Mouse (Mus musculus) heart, postnatal 36 days (tissue): ENCODE data around the gene Apex1. TPM values are rescaled to one million over a fixed set of nuclear protein-coding genes. Genes with fewer than 3 reads are reported as not detected.
"Not testable (repeated sequence)": the region's sequence is repeated elsewhere in the genome, so short reads cannot be mapped to it uniquely, and the experiment has no call there.

ENCODE experiments used
- DNase-seq, 2 experiments: peaks; one replicate each; pipeline ENCODE4 v3.0.0; 2021 to 2022
- intact Hi-C: fragments of 180-260 bp; cut with DNase I; formaldehyde crosslinking; loops from one replicate; pipeline ENCODE4 v1.15.1; 2025
- total RNA-seq, 2 experiments: library from RNA; stranded (reverse); gene quantifications; 2 replicates each; pipeline ENCODE4 v1.2.3; 2021

Apex1 gene
- total RNA-seq, 2 experiments from 2014 or later, result 27.7 to 28.1 TPM

DNA sequence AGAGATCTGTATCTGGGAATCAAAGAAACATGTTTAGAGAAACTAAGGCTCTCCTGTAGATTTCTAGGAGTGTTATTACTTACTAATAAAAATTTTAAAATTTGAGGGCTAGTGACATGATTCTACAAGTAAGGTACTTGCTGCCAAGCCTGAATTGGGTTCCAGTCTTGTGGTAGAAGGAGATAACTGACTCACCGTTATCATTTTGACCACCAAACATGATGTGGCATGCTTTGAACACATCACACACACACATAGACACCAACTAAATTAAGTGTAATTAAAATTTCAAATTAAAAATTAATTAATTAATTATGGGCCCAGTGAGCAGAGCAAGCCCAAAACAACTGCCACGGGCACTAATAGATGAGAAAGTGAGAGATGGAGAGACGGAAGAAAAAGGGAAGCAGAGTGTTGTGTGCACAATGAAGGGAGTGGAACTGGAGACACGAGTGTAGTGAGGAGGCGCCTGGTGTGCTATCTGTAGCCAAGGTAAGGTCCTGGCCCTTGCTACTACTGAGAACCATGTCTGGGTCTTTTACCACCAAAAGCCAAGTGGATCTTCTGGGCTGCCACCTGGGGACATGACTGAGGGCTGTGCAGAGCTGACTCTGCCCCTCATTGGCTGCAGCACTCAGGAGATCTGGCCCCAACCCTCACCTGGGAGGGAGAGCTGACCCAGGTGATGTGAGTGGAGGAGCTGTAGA is 33.7 kb downstream of the Apex1 start:
- DNase-seq, intact Hi-C loops: not testable (repeated sequence)

DNA sequence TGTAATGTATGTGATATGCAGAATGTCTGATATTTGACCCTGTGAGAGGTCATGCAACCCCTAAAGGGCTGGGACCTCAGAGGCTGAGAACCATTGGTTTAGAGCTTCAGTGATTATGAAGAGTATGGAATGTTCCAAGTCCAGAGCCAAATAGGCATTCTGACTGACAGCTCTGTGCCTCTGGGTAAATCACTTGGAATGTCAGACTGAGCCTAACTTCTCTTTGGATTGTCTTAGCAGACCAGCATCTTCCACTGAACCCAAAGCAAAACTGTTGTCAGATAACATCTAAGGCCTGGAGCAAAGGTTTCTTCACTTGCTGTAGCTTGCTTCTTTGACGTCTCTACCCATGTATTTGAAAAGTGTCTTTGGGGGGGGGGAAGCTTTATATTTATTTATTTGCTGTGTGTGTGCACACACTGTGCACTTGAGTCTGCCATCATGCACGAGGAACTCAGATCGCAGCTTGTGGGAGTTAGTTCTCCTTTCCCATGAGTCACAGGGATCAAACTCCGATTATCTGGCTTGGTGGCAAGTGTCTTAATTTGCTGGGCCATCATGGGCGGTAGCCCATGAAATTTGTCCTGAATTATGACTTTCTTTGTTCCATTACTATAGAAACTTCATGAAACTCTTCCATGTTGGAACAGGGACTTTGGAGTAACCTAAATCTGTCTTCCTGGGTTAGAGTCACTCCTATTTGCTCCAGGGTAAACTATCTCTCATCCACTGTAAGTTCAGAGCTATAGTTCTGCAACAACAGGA is 43.6 kb downstream of the Apex1 start:
- intact Hi-C loops, result no loop called here
- DNase-seq, result no peak

DNA sequence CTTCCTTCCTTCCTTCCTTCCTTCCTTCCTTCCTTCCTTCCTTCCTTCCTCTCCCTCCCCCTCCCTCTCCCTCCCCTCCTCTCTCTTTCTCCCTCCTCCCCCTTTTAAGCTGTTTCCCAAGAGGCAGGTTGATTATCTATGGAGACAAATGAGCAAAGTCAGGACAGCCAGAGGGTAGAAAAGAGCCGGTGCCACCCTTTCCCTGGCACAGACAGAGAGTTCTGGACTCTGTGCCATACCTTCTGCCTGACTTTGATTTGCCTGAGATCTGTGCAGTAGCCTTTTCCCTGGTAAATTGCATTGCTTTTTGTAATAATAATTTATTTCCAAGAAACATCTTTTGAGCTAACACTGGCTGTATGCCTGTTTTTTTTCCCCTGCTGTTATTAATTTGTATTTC is 44.3 kb downstream of the Apex1 start:
- intact Hi-C loops, result no loop called here
- DNase-seq, result no peak

DNA sequence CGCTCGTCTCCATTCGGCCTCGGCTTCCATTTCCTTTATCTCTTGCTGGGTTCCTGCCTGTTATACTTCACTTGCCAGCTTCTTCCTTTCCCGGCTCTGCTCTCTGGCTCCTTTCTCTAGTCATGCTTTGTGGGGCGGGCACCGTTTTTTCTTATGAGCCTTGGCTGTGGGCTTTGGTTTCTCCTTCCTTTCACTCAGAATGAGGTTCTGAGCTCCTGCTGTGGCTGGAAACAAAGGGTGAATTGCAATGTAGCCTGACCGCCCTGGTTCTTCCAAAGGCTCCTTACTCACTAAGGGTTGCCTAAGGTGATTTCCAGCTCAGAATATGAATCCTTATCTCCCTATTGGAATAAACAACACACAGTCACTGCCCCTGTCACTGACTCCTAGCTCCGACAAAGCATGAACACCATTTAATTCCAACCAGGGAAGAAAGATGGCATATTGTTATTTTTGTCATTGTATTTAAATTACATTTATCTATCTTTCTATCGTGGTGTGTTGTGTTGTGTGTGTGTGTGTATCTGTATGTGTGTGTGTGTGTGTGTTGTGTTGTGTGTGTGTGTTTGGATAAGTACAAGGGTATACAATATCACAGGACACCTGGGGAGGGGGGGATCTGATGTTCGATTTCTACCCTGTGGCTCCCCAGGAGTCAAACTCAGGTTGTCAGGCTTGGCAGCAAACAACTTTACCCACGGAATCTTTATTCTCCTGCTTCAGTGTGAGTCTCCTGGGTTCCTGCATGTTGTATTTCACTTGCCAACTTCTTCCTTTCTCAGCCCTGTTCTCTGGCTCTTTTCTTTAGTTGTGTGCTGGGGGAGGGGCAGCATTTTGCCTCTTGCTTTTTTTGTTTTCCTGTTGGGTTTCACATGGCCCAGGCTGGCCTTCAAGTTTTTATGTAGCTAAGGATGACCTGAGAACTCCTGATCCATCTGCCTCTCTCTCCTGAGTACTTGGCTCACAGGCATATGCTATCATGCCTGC is 45.1 kb downstream of the Apex1 start:
- intact Hi-C loops, result no loop called here

DNA sequence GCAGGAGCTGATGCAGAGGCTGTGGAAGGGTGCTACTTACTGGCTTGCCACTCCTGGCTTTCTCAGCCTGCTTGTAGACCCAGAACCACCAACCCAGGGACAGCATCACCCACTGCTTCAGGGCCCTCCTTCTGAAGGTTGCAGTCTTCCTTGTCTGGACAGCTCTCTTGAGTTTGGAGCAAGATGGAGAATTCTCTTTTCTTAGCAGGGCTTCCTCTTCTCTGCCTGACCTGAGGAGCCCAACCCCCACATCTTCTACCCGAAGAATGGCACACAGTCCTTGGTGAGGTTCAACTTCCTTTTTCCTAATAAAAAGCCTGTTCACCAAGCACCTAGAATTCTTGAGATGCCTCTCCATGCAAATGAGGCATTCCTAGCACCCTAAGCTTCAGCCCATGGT is 46.1 kb downstream of the Apex1 start:
- intact Hi-C loops, result no loop called here
- DNase-seq, result no peak

More for the DNA sequence above, 45.1 kb downstream of the Apex1 start:
- DNase-seq, result peak; percentile 41 to 45

DNA sequence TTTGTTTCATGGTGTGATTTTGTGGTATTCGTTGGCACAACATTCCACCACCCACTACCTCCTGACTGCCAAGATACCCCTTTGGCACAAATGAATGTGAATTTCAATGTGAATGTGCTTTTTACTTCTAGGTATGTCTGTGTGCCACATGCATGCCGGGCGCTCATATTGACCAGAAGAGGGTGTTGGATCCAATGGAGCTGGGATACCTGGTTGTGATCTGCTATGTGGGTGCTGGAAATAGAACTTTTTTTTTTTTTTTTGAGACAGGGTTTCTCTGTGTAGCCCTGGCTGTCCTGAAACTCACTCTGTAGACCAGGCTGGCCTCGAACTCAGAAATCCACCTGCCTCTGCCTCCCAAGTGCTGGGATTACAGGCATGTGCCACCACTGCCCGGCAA is 48.3 kb downstream of the Apex1 start:
- DNase-seq, result not testable (repeated sequence)

DNA sequence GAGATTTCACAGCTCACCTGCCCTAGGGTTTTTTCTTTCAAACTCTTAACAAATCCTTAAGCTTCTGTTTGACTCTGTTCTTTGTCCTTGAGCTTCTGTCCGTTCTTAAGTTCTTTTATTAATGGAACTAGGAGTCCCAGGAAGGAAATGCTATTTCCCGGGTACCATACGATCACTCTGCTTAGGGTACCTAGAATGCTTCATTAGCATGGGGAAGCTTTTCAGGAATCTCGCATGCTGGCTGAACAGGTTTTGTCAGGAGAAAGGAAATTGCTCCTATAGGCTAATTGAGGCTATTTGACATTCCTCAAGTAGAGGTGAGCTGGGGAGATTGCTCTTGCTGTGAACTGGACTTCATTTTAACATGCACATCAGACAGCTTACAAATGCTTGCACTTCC is 48.9 kb downstream of the Apex1 start:
- DNase-seq, result no peak
- intact Hi-C loops, result no loop called here

More for the DNA sequence above, 48.3 kb downstream of the Apex1 start:
- intact Hi-C loops, result not testable (repeated sequence)

DNA sequence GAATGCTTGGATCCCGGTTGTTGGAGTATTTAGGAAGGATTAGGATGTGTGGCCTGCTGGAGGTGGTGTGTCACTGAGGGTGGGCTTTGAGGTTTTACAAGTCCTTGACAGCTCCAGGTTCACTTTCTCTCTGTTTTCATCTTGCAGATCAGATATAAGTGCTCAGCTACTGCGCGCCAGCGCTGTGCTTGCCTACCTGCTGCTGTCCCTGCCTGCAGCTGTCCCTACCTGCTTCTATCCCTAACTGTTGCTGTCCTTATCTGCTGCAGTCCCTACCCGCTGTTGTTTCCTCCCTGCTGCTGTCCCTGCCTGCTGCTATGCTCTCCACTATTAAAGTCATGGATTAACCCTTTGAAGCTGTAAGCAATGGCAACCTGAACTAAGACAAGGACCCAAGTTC is 50.2 kb downstream of the Apex1 start:
- intact Hi-C loops, result no loop called here
- no peak for DNase-seq

DNA sequence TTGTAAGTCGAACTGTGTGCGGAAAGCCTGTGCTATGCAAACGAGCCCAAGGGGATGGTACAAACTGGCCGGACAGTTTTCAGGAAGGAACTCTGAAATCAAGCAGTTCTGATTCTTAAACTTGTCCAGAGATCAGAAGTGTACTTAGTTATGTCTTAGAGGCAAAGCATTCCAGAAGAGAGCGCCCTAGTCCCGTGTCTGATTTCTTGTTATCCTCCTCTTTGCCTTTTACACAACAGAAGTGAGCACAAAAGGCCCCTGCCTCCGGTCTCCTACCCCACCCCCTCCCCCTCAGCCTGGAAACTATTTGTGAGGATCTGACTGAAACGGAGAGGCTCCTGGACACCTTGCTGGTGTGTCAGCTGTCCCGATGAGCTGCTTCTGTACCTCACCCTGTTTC is 51.9 kb downstream of the Apex1 start:
- intact Hi-C loops, result loop anchor here (2.0 kb wide), 2 partner anchors 50 to 86 kb away; no protein-coding TSS in a partner anchor

More for the DNA sequence above, 51.9 kb downstream of the Apex1 start:
- DNase-seq, result no peak

Other genes starting within 250 kb of the Apex1 start
- gene Olfr747, start 231.8 kb upstream of the Apex1 start, total RNA-seq, result not detected
- not detected for gene Olfr748, start 217.6 kb upstream of the Apex1 start, total RNA-seq
- not detected for gene Olfr749, start 179.9 kb upstream of the Apex1 start, total RNA-seq
- 10 to 100 TPM; 13.8 to 15.2 TPM for gene Ttc5, start 139.4 kb upstream of the Apex1 start, total RNA-seq
- not detected for gene Ccnb1ip1, start 117.2 kb upstream of the Apex1 start, total RNA-seq
- gene Parp2, start 117.1 kb upstream of the Apex1 start, total RNA-seq, result 10 to 100 TPM; 14.3 to 15.7 TPM
- gene Tep1, start 54.4 kb upstream of the Apex1 start, total RNA-seq, result 10 to 100 TPM; 10.3 to 13.9 TPM
- 10 to 100 TPM; 27.6 to 43.8 TPM for gene Klhl33, start 27.5 kb upstream of the Apex1 start, total RNA-seq
- gene Osgep, start 75 bp upstream of the Apex1 start, total RNA-seq, result 10 to 100 TPM; 75.7 to 79.2 TPM
- gene Pip4p1, start 5.9 kb downstream of the Apex1 start, total RNA-seq, result 10 to 100 TPM; 24.5 to 27.2 TPM
- gene Pnp, start 6.1 kb downstream of the Apex1 start, total RNA-seq, result 10 to 100 TPM; 12.7 to 14.8 TPM
- gene Gm49342, start 19.5 kb downstream of the Apex1 start, total RNA-seq, result 10 to 100 TPM; 10.1 to 10.6 TPM
- under 1 TPM; 0.22 to 0.65 TPM for gene Pnp2, start 31.0 kb downstream of the Apex1 start, total RNA-seq
- gene Rnase10, start 82.8 kb downstream of the Apex1 start, total RNA-seq, result under 1 TPM; 0.22 to 0.25 TPM
- not detected for gene Rnase9, start 116.9 kb downstream of the Apex1 start, total RNA-seq
- not detected for gene Rnase11, start 125.2 kb downstream of the Apex1 start, total RNA-seq
- not detected for gene Rnase12, start 132.7 kb downstream of the Apex1 start, total RNA-seq
- not detected for gene Olfr750, start 149.5 kb downstream of the Apex1 start, total RNA-seq
- gene Rnase4, start 166.1 kb downstream of the Apex1 start, total RNA-seq, result 10 to 100 TPM; 58.7 to 61.0 TPM
- 1 to 10 TPM; 7.7 to 9.5 TPM for gene Ang, start 166.2 kb downstream of the Apex1 start, total RNA-seq
- gene Eddm3b, start 189.5 kb downstream of the Apex1 start, total RNA-seq, result not detected
- gene Rnase6, start 198.9 kb downstream of the Apex1 start, total RNA-seq, result under 1 TPM; 0.28 to 0.87 TPM
- gene Rnase1, start 221.8 kb downstream of the Apex1 start, total RNA-seq, result 1 to 10 TPM in 1 of 2 experiments, under 1 TPM in 1; 0.80 to 1.1 TPM
- not detected for gene Rnase2b, start 237.3 kb downstream of the Apex1 start, total RNA-seq